Mouse (Mus musculus) intestine, embryonic 14.5 days (tissue): ENCODE measurements at regions not wholly inside any gene's neighbourhood (a gene's known extent, or its start where the extent isn't known, plus 50 kb on each side); places are given as distances from the start of the nearest gene placed in this dataset.

ENCODE experiments used
- ATAC-seq: fragments of 200-750 bp; cut with Nextera tagmentation; replicated peaks from 2 replicates; pipeline ENCODE4 v1.8.0; 2017; ENCODE audit warnings: low read depth, moderate number of reproducible peaks, moderate TSS enrichment, moderate library complexity; ENCODE audit not compliant: low FRiP score, low TSS enrichment
- DNase-seq: peaks from one replicate; pipeline ENCODE4 v3.0.0-alpha.2; 2018; ENCODE audit warnings: low spot score
- H3K27ac ChIP-seq: fragments of 300-500 bp; sonication (generic); 2 replicates; pipeline ENCODE4 v1.5.1; 2014; ENCODE audit warnings: low read depth, mild to moderate bottlenecking, control low read depth
- H3K27me3 ChIP-seq: fragments of 300-500 bp; sonication (generic); replicated peaks from 2 replicates; pipeline ENCODE4 v1.6.1; 2014; ENCODE audit warnings: low read length, control low read depth; ENCODE audit not compliant: control insufficient read depth, insufficient read depth
- H3K36me3 ChIP-seq: fragments of 300-500 bp; sonication (generic); 2 replicates; pipeline ENCODE4 v1.6.1; 2014; ENCODE audit warnings: low read length, control low read depth; ENCODE audit not compliant: control insufficient read depth, insufficient read depth
- H3K4me1 ChIP-seq: fragments of 300-500 bp; sonication (generic); replicated peaks from 2 replicates; pipeline ENCODE4 v1.6.1; 2014; ENCODE audit warnings: low read length, control low read depth, mixed read lengths; ENCODE audit not compliant: control insufficient read depth, insufficient read depth
- H3K4me2 ChIP-seq: fragments of 300-500 bp; sonication (generic); 2 replicates; pipeline ENCODE4 v1.6.1; 2014; ENCODE audit warnings: low read length
- H3K4me3 ChIP-seq: fragments of 300-500 bp; sonication (generic); 2 replicates; pipeline ENCODE4 v1.5.1; 2014; ENCODE audit warnings: low read depth, low read length, control low read depth, mixed read lengths
- H3K9ac ChIP-seq: fragments of 300-500 bp; sonication (generic); 2 replicates; pipeline ENCODE4 v1.6.1; 2014; ENCODE audit warnings: mild to moderate bottlenecking, low read length
- H3K9me3 ChIP-seq: fragments of 300-500 bp; sonication (generic); 2 replicates; pipeline ENCODE4 v1.6.1; 2016; ENCODE audit warnings: low read length, control low read depth; ENCODE audit not compliant: control insufficient read depth
- WGBS: fragments of 180-500 bp; shearing (Covaris S2); extraction: QIAGEN DNeasy Blood & Tissue Kit; methylation state at CpG from one replicate; pipeline ENCODE4 v1.1.7; 2014; 5-methylcytosine and 5-hydroxymethylcytosine counted together

DNA sequence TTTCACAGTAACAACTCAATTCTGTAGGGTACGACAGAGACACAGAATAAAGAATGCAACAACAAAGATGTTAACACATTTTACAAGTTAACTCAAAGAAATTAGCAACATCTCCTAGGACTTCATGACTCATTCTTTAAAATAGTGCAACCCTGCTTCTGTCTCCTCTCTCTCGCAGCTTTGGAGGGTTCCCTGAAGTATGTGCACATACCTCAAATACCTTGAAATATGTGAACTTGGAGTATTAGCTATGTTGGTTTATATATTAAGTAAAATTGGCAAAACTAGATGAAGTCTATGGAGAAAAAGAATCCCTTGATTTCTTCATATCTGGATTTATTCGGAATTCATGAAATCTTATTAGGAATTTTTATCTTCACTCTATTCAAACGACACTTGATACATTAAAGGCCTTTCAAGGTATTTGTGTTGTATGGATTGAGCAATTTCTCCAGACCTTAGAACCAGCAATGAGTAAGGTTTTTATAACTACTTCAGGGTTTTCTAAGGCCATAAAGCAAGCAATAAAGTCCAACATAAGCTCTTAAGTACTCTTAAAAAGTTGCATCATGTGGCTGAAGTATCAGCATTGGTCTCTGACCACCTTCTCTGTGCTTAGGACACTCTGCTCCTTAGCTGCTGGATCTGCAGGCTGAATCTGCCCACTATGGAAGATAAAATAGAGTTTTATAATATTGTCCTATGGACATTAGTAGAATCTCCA is 82.8 kb upstream of the Robo1 start:
- no peaks in the 10 kb centered on the region for H3K9me3 ChIP-seq
- H3K4me3 ChIP-seq = no peak overlapping the region
- no peaks in the 10 kb centered on the region for H3K27me3 ChIP-seq
- no peak; the same call in 1 of the 2 replicates for ATAC-seq
- H3K4me1 ChIP-seq = 0 out of 2 replicates have a peak, but pooled peaks cover 4% of the 10 kb centered on the region
- H3K9ac ChIP-seq = no peak overlapping the region
- H3K27ac ChIP-seq = no peak overlapping the region
- no peak for DNase-seq
- H3K4me2 ChIP-seq = no peak overlapping the region
- WGBS = 72% methylated on average over 4 of the region's 4 CpGs
- no peaks in the 10 kb centered on the region for H3K36me3 ChIP-seq

DNA sequence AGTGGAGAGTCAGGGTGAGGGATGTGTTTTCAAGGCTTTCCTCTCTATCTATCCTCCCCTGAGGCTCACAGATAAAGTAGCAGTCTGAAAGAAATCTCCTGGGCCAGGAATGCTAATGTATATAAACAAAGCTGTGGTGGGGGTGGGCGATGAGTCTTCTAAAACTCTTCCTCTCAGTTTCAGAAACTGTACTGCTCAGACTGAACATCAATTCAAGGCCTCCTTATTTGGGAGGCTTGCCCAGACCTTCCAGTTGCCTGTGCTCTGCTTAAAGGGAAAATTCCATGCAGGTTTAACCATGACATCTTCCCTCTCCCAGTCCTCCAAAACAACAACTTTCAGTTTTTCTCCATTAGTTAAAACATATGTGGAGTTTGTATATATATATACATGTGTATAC is 73.7 kb upstream of the Robo1 start:
- H3K36me3 ChIP-seq = no peaks in the 10 kb centered on the region
- 18% methylated on average over 1 of the region's 1 CpGs for WGBS
- H3K27ac ChIP-seq = no peak overlapping the region
- DNase-seq = no peak
- H3K9me3 ChIP-seq = no peaks in the 10 kb centered on the region
- no peak for ATAC-seq
- no peak overlapping the region for H3K9ac ChIP-seq
- no peak overlapping the region for H3K4me3 ChIP-seq
- H3K4me2 ChIP-seq = no peak overlapping the region
- H3K27me3 ChIP-seq = no peaks in the 10 kb centered on the region
- 0 out of 2 replicates have a peak, but pooled peaks cover 2% of the 10 kb centered on the region for H3K4me1 ChIP-seq

- Histone ChIP-seq H3K27ac (no peak overlapping the region), H3K4me2 (no peak overlapping the region), H3K9me3 (no peaks in the 10 kb centered on the region), H3K9ac (no peak overlapping the region), H3K4me1 (0 out of 2 replicates have a peak, but pooled peaks cover 2% of the 10 kb centered on the region), H3K4me3 (no peak overlapping the region), H3K27me3 (no peaks in the 10 kb centered on the region), H3K36me3 (no peaks in the 10 kb centered on the region)
- DNase-seq (no peak), ATAC-seq (no peak)
- WGBS = 45% methylated on average over 7 of the region's 7 CpGs
These were observed 68.5 kb upstream of the Robo1 start for GRCm38 (mm10) chr16:72239631-72240030.

DNA sequence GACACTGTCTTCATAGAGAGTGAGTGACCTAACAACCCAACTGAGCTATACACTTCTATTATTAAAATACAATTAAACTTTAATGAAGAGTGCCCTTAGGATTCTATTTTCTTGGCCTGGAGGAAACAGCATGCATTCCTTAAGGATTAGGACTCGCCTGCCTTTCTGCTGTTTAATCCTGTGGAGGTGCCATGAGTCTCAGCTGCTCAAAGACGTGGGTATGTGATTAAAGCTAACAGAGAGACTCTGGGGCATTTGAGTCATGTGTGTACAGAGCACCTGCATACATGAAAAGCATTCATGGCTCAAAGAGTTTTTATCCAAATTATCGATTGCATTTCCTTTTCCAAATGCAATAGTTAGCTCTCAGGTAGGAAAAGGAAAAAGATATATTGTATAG is 51.7 kb upstream of the Robo1 start:
- no peaks in the 10 kb centered on the region for H3K4me1 ChIP-seq
- no peaks in the 10 kb centered on the region for H3K9me3 ChIP-seq
- no peaks in the 10 kb centered on the region for H3K36me3 ChIP-seq
- H3K4me3 ChIP-seq = no peak overlapping the region
- H3K27ac ChIP-seq = no peak overlapping the region
- ATAC-seq = no peak
- 64% methylated on average over 3 of the region's 3 CpGs for WGBS
- H3K4me2 ChIP-seq = no peak overlapping the region
- no peak for DNase-seq
- H3K27me3 ChIP-seq = no peaks in the 10 kb centered on the region
- H3K9ac ChIP-seq = no peak overlapping the region
